Mouse (Mus musculus): ENCODE measurements around the gene Gm20388. TPM values are rescaled to one million over a fixed set of nuclear protein-coding genes. Genes with fewer than 3 reads are reported as not detected.
A peak's percentile ranks its signal among the peaks of the same experiment; 100 is the strongest.

The Gm20388 gene
- polyA plus RNA-seq, 1 experiment from 2014 or later: 7.4 TPM

- Histone ChIP-seq H3K4me1 (peaks cover 36% of the 10 kb centered on the region), H3K36me3 (no peaks in the 10 kb centered on the region), H3K9me3 (replicated peaks) (no peaks in the 10 kb centered on the region), H3K4me3 (replicated peaks) (no peak overlapping the region), H3K9ac (no peak overlapping the region), H3K27ac (no peak overlapping the region), H3K27me3 (no peaks in the 10 kb centered on the region), H3K4me2 (no peak overlapping the region)
- WGBS: 68% methylated on average over 2 of the region's 2 CpGs
- no peak for ATAC-seq (replicated peaks; ENCODE audit: low FRiP score)
These were observed 4323.9 kb downstream of the Gm20388 start for GRCm38 (mm10) chr8:124234496-124234895.

GRCm38 (mm10) chr8:124235536-124235935, 4324.9 kb downstream of the Gm20388 start:
- H3K4me3 ChIP-seq (replicated peaks): no peak overlapping the region
- no peaks in the 10 kb centered on the region for H3K36me3 ChIP-seq
- H3K9me3 ChIP-seq (replicated peaks): no peaks in the 10 kb centered on the region
- no peak overlapping the region for H3K27ac ChIP-seq
- H3K27me3 ChIP-seq: no peaks in the 10 kb centered on the region
- ATAC-seq (replicated peaks; ENCODE audit: low FRiP score): no peak
- H3K4me2 ChIP-seq: no peak overlapping the region
- peaks cover 46% of the 10 kb centered on the region for H3K4me1 ChIP-seq
- no peak overlapping the region for H3K9ac ChIP-seq
- WGBS: 94% methylated on average over 4 of the region's 4 CpGs

GRCm38 (mm10) chr8:124239350-124239749, 4328.7 kb downstream of the Gm20388 start:
- Histone ChIP-seq H3K9me3 (replicated peaks) (0 out of 2 replicates have a peak, but pooled peaks cover 3% of the 10 kb centered on the region), H3K36me3 (peaks cover 10% of the 10 kb centered on the region; the same call in 1 of the 2 replicates), H3K9ac (no peak overlapping the region), H3K27me3 (no peaks in the 10 kb centered on the region), H3K4me3 (replicated peaks) (no peak overlapping the region), H3K4me1 (peaks cover 29% of the 10 kb centered on the region), H3K27ac (no peak overlapping the region), H3K4me2 (no peak overlapping the region)
- no peak for ATAC-seq (replicated peaks; ENCODE audit: low FRiP score)
- WGBS: 74% methylated on average over 6 of the region's 6 CpGs

- H3K27ac ChIP-seq: no peak overlapping the region
- WGBS: 45% methylated on average over 8 of the region's 8 CpGs
- H3K36me3 ChIP-seq: peaks cover 16% of the 10 kb centered on the region; the same call in 1 of the 2 replicates
- ATAC-seq (replicated peaks; ENCODE audit: low FRiP score): no peak
- 0 out of 2 replicates have a peak, but pooled peaks cover 3% of the 10 kb centered on the region for H3K9me3 ChIP-seq (replicated peaks)
- H3K4me2 ChIP-seq: no peak overlapping the region
- H3K4me3 ChIP-seq (replicated peaks): no peak overlapping the region
- peaks cover 25% of the 10 kb centered on the region for H3K4me1 ChIP-seq
- H3K27me3 ChIP-seq: no peaks in the 10 kb centered on the region
- no peak overlapping the region for H3K9ac ChIP-seq
These were observed 4330.3 kb downstream of the Gm20388 start for GRCm38 (mm10) chr8:124240932-124241331.

- ATAC-seq (replicated peaks; ENCODE audit: low FRiP score): no peak
- WGBS: 81% methylated on average over 6 of the region's 6 CpGs
- Histone ChIP-seq H3K27ac (no peak overlapping the region), H3K27me3 (no peaks in the 10 kb centered on the region), H3K4me3 (replicated peaks) (no peak overlapping the region), H3K4me1 (peaks cover 24% of the 10 kb centered on the region), H3K9ac (no peak overlapping the region), H3K36me3 (peaks cover 16% of the 10 kb centered on the region; the same call in 1 of the 2 replicates), H3K9me3 (replicated peaks) (0 out of 2 replicates have a peak, but pooled peaks cover 3% of the 10 kb centered on the region), H3K4me2 (no peak overlapping the region)
These were observed 4331.6 kb downstream of the Gm20388 start for GRCm38 (mm10) chr8:124242208-124242607.

GRCm38 (mm10) chr8:124242913-124243312, 4332.3 kb downstream of the Gm20388 start:
- Histone ChIP-seq H3K27ac (no peak overlapping the region), H3K9ac (no peak overlapping the region), H3K27me3 (no peaks in the 10 kb centered on the region), H3K9me3 (replicated peaks) (0 out of 2 replicates have a peak, but pooled peaks cover 3% of the 10 kb centered on the region), H3K36me3 (peaks cover 16% of the 10 kb centered on the region; the same call in 1 of the 2 replicates), H3K4me2 (no peak overlapping the region), H3K4me3 (replicated peaks) (no peak overlapping the region), H3K4me1 (peaks cover 29% of the 10 kb centered on the region)
- no peak for ATAC-seq (replicated peaks; ENCODE audit: low FRiP score)
- 85% methylated on average over 5 of the region's 5 CpGs for WGBS

- Histone ChIP-seq H3K9me3 (replicated peaks) (0 out of 2 replicates have a peak, but pooled peaks cover 3% of the 10 kb centered on the region), H3K9ac (no peak overlapping the region), H3K27me3 (no peaks in the 10 kb centered on the region), H3K36me3 (peaks cover 16% of the 10 kb centered on the region; the same call in 1 of the 2 replicates), H3K27ac (no peak overlapping the region), H3K4me3 (replicated peaks) (no peak overlapping the region), H3K4me1 (peaks cover 42% of the 10 kb centered on the region), H3K4me2 (no peak overlapping the region)
- WGBS: 73% methylated on average over 6 of the region's 6 CpGs
- ATAC-seq (replicated peaks; ENCODE audit: low FRiP score): no peak
These were observed 4336.9 kb downstream of the Gm20388 start for GRCm38 (mm10) chr8:124247581-124247980.

GRCm38 (mm10) chr8:124248688-124249087, 4338.0 kb downstream of the Gm20388 start:
- Histone ChIP-seq H3K9ac (no peak overlapping the region), H3K4me3 (replicated peaks) (no peak overlapping the region), H3K27ac (no peak overlapping the region), H3K9me3 (replicated peaks) (0 out of 2 replicates have a peak, but pooled peaks cover 3% of the 10 kb centered on the region), H3K27me3 (no peaks in the 10 kb centered on the region), H3K36me3 (peaks cover 13% of the 10 kb centered on the region; the same call in 1 of the 2 replicates), H3K4me1 (peaks cover 51% of the 10 kb centered on the region), H3K4me2 (no peak overlapping the region)
- peak; percentile 37; the same call in 1 of the 2 replicates for ATAC-seq (replicated peaks; ENCODE audit: low FRiP score)
- 79% methylated on average over 6 of the region's 6 CpGs for WGBS

- WGBS: 24% methylated on average over 3 of the region's 3 CpGs
- H3K27me3 ChIP-seq: no peaks in the 10 kb centered on the region
- no peaks in the 10 kb centered on the region for H3K36me3 ChIP-seq
- no peak overlapping the region for H3K4me3 ChIP-seq (replicated peaks)
- peak overlapping the region; percentile 67 for H3K27ac ChIP-seq
- no peak; the same call in 1 of the 2 replicates for ATAC-seq (replicated peaks; ENCODE audit: low FRiP score)
- no peak overlapping the region for H3K9ac ChIP-seq
- peaks cover 53% of the 10 kb centered on the region for H3K4me1 ChIP-seq
- H3K4me2 ChIP-seq: no peak overlapping the region
- no peaks in the 10 kb centered on the region for H3K9me3 ChIP-seq (replicated peaks)
These were observed 4339.6 kb downstream of the Gm20388 start for GRCm38 (mm10) chr8:124250255-124250654.

- no peaks in the 10 kb centered on the region for H3K36me3 ChIP-seq
- WGBS: 13% methylated on average over 4 of the region's 4 CpGs
- no peaks in the 10 kb centered on the region for H3K9me3 ChIP-seq (replicated peaks)
- H3K9ac ChIP-seq: no peak overlapping the region
- H3K4me1 ChIP-seq: peaks cover 53% of the 10 kb centered on the region
- no peak overlapping the region for H3K4me3 ChIP-seq (replicated peaks)
- H3K4me2 ChIP-seq: no peak overlapping the region
- H3K27me3 ChIP-seq: no peaks in the 10 kb centered on the region
- peak overlapping the region; percentile 67 for H3K27ac ChIP-seq
- ATAC-seq (replicated peaks; ENCODE audit: low FRiP score): peak; percentile 73
These were observed 4340.1 kb downstream of the Gm20388 start for GRCm38 (mm10) chr8:124250785-124251184.

GRCm38 (mm10) chr8:124252533-124252950, 4341.9 kb downstream of the Gm20388 start:
- Histone ChIP-seq H3K36me3 (no peaks in the 10 kb centered on the region), H3K4me2 (no peak overlapping the region), H3K4me3 (replicated peaks) (no peak overlapping the region), H3K4me1 (peaks cover 61% of the 10 kb centered on the region), H3K9ac (no peak overlapping the region), H3K27me3 (no peaks in the 10 kb centered on the region), H3K9me3 (replicated peaks) (no peaks in the 10 kb centered on the region), H3K27ac (peak overlapping the region; percentile 51; the same call in 1 of the 2 replicates)
- ATAC-seq (replicated peaks; ENCODE audit: low FRiP score): no peak
- WGBS: 86% methylated on average over 5 of the region's 5 CpGs

- no peak for ATAC-seq (replicated peaks; ENCODE audit: low FRiP score)
- H3K27me3 ChIP-seq: no peaks in the 10 kb centered on the region
- no peak overlapping the region for H3K27ac ChIP-seq
- H3K36me3 ChIP-seq: no peaks in the 10 kb centered on the region
- no peaks in the 10 kb centered on the region for H3K9me3 ChIP-seq (replicated peaks)
- no peak overlapping the region for H3K4me3 ChIP-seq (replicated peaks)
- peaks cover 60% of the 10 kb centered on the region for H3K4me1 ChIP-seq
- no peak overlapping the region for H3K9ac ChIP-seq
- 81% methylated on average over 6 of the region's 6 CpGs for WGBS
- no peak overlapping the region for H3K4me2 ChIP-seq
These were observed 4343.3 kb downstream of the Gm20388 start for GRCm38 (mm10) chr8:124253939-124254338.

- Histone ChIP-seq H3K36me3 (no peaks in the 10 kb centered on the region), H3K9me3 (replicated peaks) (no peaks in the 10 kb centered on the region), H3K4me2 (no peak overlapping the region), H3K9ac (no peak overlapping the region), H3K27me3 (no peaks in the 10 kb centered on the region), H3K4me1 (peaks cover 52% of the 10 kb centered on the region), H3K27ac (no peak overlapping the region), H3K4me3 (replicated peaks) (no peak overlapping the region)
- WGBS: 77% methylated on average over 9 of the region's 9 CpGs
- no peak for ATAC-seq (replicated peaks; ENCODE audit: low FRiP score)
These were observed 4346.2 kb downstream of the Gm20388 start for GRCm38 (mm10) chr8:124256841-124257240.
